Mouse (Mus musculus) A20 (cell line): ENCODE data around the gene Esrrg.

Source experiments
- DNase-seq: peaks from one replicate; pipeline ENCODE4 v3.0.0-alpha.2; 2011; ENCODE audit warnings: low read depth, low spot score

Gene Esrrg

GRCm38 (mm10) chr1:187608261-187608921 lies at the start of gene Esrrg:
Esrrg (plus strand) TSS chr1:187608791.
- no peak for DNase-seq

- DNase-seq: no peak
These were observed 24.6 kb upstream of the Esrrg start for GRCm38 (mm10) chr1:187583982-187584381.

GRCm38 (mm10) chr1:187586541-187587075 lies 22.0 kb upstream of the Esrrg start:
- peak; percentile 65 for DNase-seq

GRCm38 (mm10) chr1:187602942-187603341 lies 5.6 kb upstream of the Esrrg start:
- DNase-seq: no peak

- no peak for DNase-seq
These were observed 4.5 kb upstream of the Esrrg start for GRCm38 (mm10) chr1:187604063-187604484.

- no peak for DNase-seq
These were observed 3.8 kb upstream of the Esrrg start for GRCm38 (mm10) chr1:187604691-187605310.

- DNase-seq: no peak
These were observed 3.0 kb upstream of the Esrrg start for GRCm38 (mm10) chr1:187605391-187606270.

GRCm38 (mm10) chr1:187606271-187607040 lies 2.1 kb upstream of the Esrrg start:
- DNase-seq: no peak

GRCm38 (mm10) chr1:187607065-187608047 lies 1.2 kb upstream of the Esrrg start:
- no peak for DNase-seq

GRCm38 (mm10) chr1:187609021-187609852 lies 646 bp downstream of the Esrrg start:
- DNase-seq: no peak

- no peak for DNase-seq
These were observed 1.3 kb downstream of the Esrrg start for GRCm38 (mm10) chr1:187609853-187610230.

- DNase-seq: no peak
These were observed 1.9 kb downstream of the Esrrg start for GRCm38 (mm10) chr1:187610336-187610948.

- no peak for DNase-seq
These were observed 3.3 kb downstream of the Esrrg start for GRCm38 (mm10) chr1:187611925-187612324.

- no peak for DNase-seq
These were observed 4.7 kb downstream of the Esrrg start for GRCm38 (mm10) chr1:187613277-187613676.

- DNase-seq: no peak
These were observed 15.4 kb downstream of the Esrrg start for GRCm38 (mm10) chr1:187623981-187624380.

- DNase-seq: no peak
These were observed 21.8 kb downstream of the Esrrg start for GRCm38 (mm10) chr1:187630361-187630760.

- DNase-seq: no peak
These were observed 22.9 kb downstream of the Esrrg start for GRCm38 (mm10) chr1:187631486-187631885.

- no peak for DNase-seq
These were observed 36.7 kb downstream of the Esrrg start for GRCm38 (mm10) chr1:187645258-187645657.

GRCm38 (mm10) chr1:187648551-187648950 lies 40.0 kb downstream of the Esrrg start:
- no peak for DNase-seq
